26 mouse cellular contexts compared by ENCODE assay signal in the genomic region with DNA sequence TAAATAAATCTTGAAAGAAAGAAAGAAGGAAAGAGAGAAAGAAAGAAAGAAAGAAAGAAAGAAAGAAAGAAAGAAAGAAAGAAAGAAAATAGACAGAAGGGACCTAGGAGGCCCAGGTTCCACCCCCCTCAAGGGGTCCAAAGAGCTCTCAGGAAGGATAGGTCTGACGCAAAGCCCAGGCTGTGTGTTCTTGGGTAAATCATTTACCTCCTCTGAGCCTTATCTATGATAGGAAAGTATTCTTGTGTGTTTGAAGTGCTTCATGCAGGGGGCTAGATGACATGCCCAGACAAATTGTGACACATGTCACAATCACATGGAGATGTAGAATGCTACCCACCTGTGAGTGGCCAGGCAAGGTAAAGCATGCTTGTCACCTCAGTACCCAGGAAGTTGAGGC. TPM values are rescaled to one million over a fixed set of nuclear protein-coding genes. Genes with fewer than 3 reads are reported as not detected.
"Had no signal": no experiment of that assay in that cellular context is flagged by ENCODE, and none has a peak within 500 bp of the region (broad histone marks: within the 10 kb centered on the region; RNA-seq: fewer than 3 reads in every experiment).

No protein-coding gene starts in this region.

- H3K27me3 ChIP-seq: hindbrain, embryonic 15.5 days; midbrain, embryonic 15.5 days; neural tube, embryonic 12.5 days; stomach, embryonic 15.5 days had no signal

- H3K36me3 ChIP-seq: hindbrain, embryonic 15.5 days; liver, embryonic 15.5 days; midbrain, embryonic 15.5 days; neural tube, embryonic 12.5 days; neural tube, embryonic 15.5 days; stomach, embryonic 15.5 days had no signal

- H3K9me3 ChIP-seq: hindbrain, embryonic 15.5 days; liver, embryonic 15.5 days; midbrain, embryonic 15.5 days; neural tube, embryonic 12.5 days; neural tube, embryonic 15.5 days; stomach, embryonic 15.5 days had no signal

- DNase-seq: kidney, adult 11 months; kidney, adult 8-10 months; kidney, postnatal 14 days; layer of hippocampus, adult 9-11 months; lung, embryonic 14.5 days; lung, postnatal 10 days; lung, postnatal 4 days; retina, postnatal 1 day; right cerebral cortex, postnatal 25 days; spleen, adult 18-20 months; thymus, adult 2 months; thymus, postnatal 14 days; thymus, postnatal 4 days had no signal

- H3K27ac ChIP-seq: hindbrain, embryonic 15.5 days; layer of hippocampus, adult 2 months; liver, embryonic 15.5 days; midbrain, embryonic 15.5 days; neural tube, embryonic 12.5 days; neural tube, embryonic 15.5 days; stomach, embryonic 15.5 days had no signal

- H3K9ac ChIP-seq: hindbrain, embryonic 15.5 days; liver, embryonic 15.5 days; lung, embryonic 14.5 days; midbrain, embryonic 15.5 days; neural tube, embryonic 12.5 days; neural tube, embryonic 15.5 days; stomach, embryonic 15.5 days had no signal

- H3K4me3 ChIP-seq: hindbrain, embryonic 15.5 days; layer of hippocampus, adult 2 months; liver, embryonic 15.5 days; midbrain, embryonic 15.5 days; neural tube, embryonic 12.5 days; neural tube, embryonic 15.5 days; stomach, embryonic 15.5 days had no signal

- H3K4me2 ChIP-seq: hindbrain, embryonic 15.5 days; liver, embryonic 15.5 days; lung, embryonic 14.5 days; midbrain, embryonic 11.5 days; midbrain, embryonic 15.5 days; neural tube, embryonic 12.5 days; neural tube, embryonic 15.5 days; stomach, embryonic 15.5 days had no signal

- ATAC-seq: midbrain, embryonic 15.5 days had no signal

- H3K4me1 ChIP-seq: hindbrain, embryonic 15.5 days; midbrain, embryonic 15.5 days; neural tube, embryonic 12.5 days; neural tube, embryonic 15.5 days; stomach, embryonic 15.5 days had no signal

RNA-seq across cellular contexts. Expression of a gene that starts 29.3 kb away (rescaled TPM):
- polyA plus RNA-seq: hindbrain, embryonic 15.5 days; kidney, embryonic 16.5 days; limb, embryonic 11.5 days; liver, adult 2 months; liver, embryonic 15.5 days; lung, embryonic 14.5 days; midbrain, embryonic 11.5 days; midbrain, embryonic 15.5 days; neural tube, embryonic 12.5 days; neural tube, embryonic 15.5 days had no signal

RNA-seq across cellular contexts. Expression of a gene that starts 47.2 kb away (rescaled TPM):
- polyA plus RNA-seq: large intestine, adult 2 months; limb, embryonic 14.5 days; liver, adult 2 months; liver, embryonic 15.5 days; neural tube, embryonic 12.5 days; thymus, adult 2 months had no signal
